Mouse (Mus musculus) heart, embryonic 15.5 days (tissue): ENCODE measurements around the gene Thnsl2. TPM values are rescaled to one million over a fixed set of nuclear protein-coding genes. Genes with fewer than 3 reads are reported as not detected.

ENCODE experiments used
- ATAC-seq: fragments of 200-750 bp; cut with Nextera tagmentation; replicated peaks from 2 replicates; pipeline ENCODE4 v1.8.0; 2017; ENCODE audit warnings: low read depth, moderate TSS enrichment; ENCODE audit not compliant: insufficient number of reproducible peaks, insufficient read depth, low FRiP score
- H3K27ac ChIP-seq: fragments of 300-500 bp; sonication (generic); 2 replicates; pipeline ENCODE4 v1.5.1; 2015; ENCODE audit warnings: mild to moderate bottlenecking, inconsistent platforms
- H3K27me3 ChIP-seq: fragments of 300-500 bp; sonication (generic); 2 replicates; pipeline ENCODE4 v1.6.1; 2015; ENCODE audit warnings: inconsistent platforms
- H3K36me3 ChIP-seq: fragments of 300-500 bp; sonication (generic); 2 replicates; pipeline ENCODE4 v1.6.1; 2015; ENCODE audit warnings: mild to moderate bottlenecking, inconsistent platforms
- H3K4me1 ChIP-seq: fragments of 300-500 bp; sonication (generic); replicated peaks from 2 replicates; pipeline ENCODE4 v1.6.1; 2015; ENCODE audit warnings: inconsistent platforms
- H3K4me2 ChIP-seq: fragments of 300-500 bp; sonication (generic); 2 replicates; pipeline ENCODE4 v1.6.1; 2015; ENCODE audit warnings: inconsistent platforms, mild to moderate bottlenecking, moderate library complexity
- H3K4me3 ChIP-seq: fragments of 300-500 bp; sonication (generic); 2 replicates; pipeline ENCODE4 v1.5.1; 2015; ENCODE audit warnings: mild to moderate bottlenecking, inconsistent platforms
- H3K9ac ChIP-seq: fragments of 300-500 bp; sonication (generic); 2 replicates; pipeline ENCODE4 v1.6.1; 2015; ENCODE audit warnings: mild to moderate bottlenecking, inconsistent platforms
- H3K9me3 ChIP-seq: fragments of 300-500 bp; sonication (generic); replicated peaks from 2 replicates; pipeline ENCODE4 v1.6.1; 2016; ENCODE audit warnings: inconsistent platforms
- WGBS: fragments of 180-500 bp; shearing (Covaris S2); methylation state at CpG from one replicate; pipeline ENCODE4 v1.1.7; 2015; ENCODE audit warnings: mixed read lengths; 5-methylcytosine and 5-hydroxymethylcytosine counted together
- polyA plus RNA-seq: library from polyadenylated mRNA; unstranded; fragments of >200 nt; fragmentation: Nextera tagmentation; extraction: Ambion mirVana; gene quantifications from 2 replicates; pipeline ENCODE4 v1.2.1, GENCODE M21; 2015

Gene Thnsl2
- 4.2 and 6.9 TPM in 2 replicates for polyA plus RNA-seq

DNA sequence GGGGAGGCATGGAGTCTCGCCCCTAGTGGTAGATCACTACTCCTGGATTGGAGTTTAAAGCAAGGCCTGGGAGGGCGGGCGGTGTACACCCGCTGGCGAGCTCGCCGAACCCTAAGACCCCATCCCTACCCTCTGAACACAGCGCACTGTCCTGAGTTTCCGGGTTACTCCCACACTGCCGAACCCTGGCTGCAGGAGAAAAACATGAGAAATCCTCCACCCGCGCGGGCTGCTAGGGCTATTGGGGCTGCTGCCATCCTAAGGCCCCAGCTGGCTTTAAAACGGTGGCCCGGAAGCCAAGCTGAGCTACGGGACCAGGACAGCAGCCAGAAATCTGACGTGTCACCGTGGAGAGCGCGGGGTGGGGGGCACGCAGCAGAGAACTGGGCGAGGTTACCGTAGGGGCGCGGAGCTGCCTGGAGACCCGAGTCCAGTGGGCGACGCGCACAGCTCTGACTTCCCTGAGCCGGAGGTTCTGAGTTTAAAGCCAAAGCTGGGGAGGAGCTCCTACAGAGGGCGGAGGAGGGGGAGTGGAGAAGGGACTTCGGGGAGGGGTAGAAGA lies at the start of gene Thnsl2:
Gene Thnsl2 (minus strand): TSS at position 546 of the 562 bp plus-strand sequence.
- WGBS: under 1% methylated on average over 32 of the region's 32 CpGs
- H3K36me3 ChIP-seq: no peaks in the 10 kb centered on the region
- peak; percentile 85 for ATAC-seq

DNA sequence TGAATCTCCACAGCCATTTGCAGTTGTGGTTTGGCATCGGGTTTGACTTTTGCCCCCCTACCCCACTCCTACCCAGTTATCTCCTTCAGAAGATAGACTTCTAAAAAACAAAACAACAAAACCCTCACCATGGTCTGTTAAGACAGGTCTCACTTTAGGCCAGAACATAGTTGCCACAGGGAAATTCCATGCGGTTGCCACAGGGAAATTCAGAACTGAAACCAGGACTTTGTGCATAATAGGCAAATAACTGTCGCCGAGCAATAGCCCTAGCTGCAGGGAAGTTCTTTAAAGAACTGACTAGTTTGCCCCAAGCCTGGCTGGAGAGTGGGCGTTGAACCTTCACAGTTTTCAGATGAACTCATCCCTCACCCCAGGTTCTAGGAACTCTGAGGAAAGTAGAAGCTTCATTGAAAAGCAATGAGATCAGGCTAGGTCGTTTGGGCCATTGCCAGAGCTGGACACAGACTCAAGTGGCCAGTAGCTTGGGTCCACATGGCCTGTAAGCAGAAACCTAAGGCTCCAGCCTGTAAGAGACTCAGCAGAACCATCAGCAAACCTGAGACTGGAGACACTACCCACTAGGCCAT lies 49.0 kb upstream of the Thnsl2 start:
- 77% methylated on average over 6 of the region's 6 CpGs for WGBS
- Histone ChIP-seq H3K27ac (no peak overlapping the region), H3K4me1 (peaks cover 13% of the 10 kb centered on the region), H3K9ac (no peak overlapping the region), H3K27me3 (no peaks in the 10 kb centered on the region), H3K9me3 (no peaks in the 10 kb centered on the region), H3K4me2 (no peak overlapping the region), H3K36me3 (no peaks in the 10 kb centered on the region), H3K4me3 (no peak overlapping the region)
- ATAC-seq: no peak

More for the DNA sequence above, at the start of gene Thnsl2:
- peak within 1 kb of the TSS; percentile 69 for H3K9ac ChIP-seq
- H3K27ac ChIP-seq: peak within 1 kb of the TSS; percentile 65
- peak within 1 kb of the TSS; percentile 65 for H3K4me3 ChIP-seq
- peak within 1 kb of the TSS; percentile 90 for H3K4me2 ChIP-seq
- H3K9me3 ChIP-seq: no peaks in the 10 kb centered on the region
- no peaks in the 10 kb centered on the region for H3K27me3 ChIP-seq
- H3K4me1 ChIP-seq: peaks cover 6% of the 10 kb centered on the region

DNA sequence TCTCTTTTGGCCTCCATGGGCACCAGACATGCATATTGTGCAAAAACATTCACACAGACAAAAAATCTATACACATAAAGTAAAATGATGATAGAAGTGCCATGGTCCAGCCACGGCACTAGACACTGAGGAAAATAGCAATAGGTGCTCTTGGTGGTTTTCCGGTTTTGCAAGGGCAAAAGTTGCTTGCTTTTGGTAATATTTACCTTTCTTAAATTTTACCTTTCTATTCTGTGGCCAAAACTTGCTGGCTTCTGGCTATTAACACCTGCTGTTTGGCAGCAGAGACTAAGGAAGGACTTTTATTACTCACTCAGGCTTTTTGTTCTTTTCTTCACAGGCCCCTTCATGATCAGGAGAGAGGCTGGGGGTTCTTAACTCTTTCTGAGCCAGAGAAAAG lies 46.3 kb upstream of the Thnsl2 start:
- H3K27me3 ChIP-seq: no peaks in the 10 kb centered on the region
- 91% methylated on average over 2 of the region's 2 CpGs for WGBS

DNA sequence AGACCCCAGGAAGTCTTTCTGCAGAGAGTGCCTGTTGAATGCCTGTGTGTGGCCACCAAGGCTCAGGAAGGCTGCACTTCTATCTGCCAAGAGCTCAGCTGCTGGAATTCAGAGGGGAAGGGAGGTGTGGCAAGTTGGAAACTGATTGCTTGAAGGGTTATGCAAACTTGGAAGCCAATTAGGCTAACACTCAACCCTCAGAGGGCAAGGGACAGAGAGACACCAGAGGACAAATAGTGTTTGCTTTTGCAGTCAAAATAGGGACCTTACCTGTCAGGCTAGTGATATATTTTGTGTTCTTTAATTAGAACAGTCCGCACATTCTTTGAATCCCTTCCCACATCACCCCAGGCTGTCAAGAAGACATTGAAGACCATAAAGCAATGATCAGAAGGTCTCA lies 45.3 kb upstream of the Thnsl2 start:
- WGBS: 45% methylated on average over 1 of the region's 1 CpGs
- no peak for ATAC-seq

More for the DNA sequence above, 46.3 kb upstream of the Thnsl2 start:
- H3K4me2 ChIP-seq: no peak overlapping the region
- H3K4me1 ChIP-seq: peaks cover 3% of the 10 kb centered on the region; the same call in 1 of the 2 replicates
- H3K9me3 ChIP-seq: no peaks in the 10 kb centered on the region
- H3K4me3 ChIP-seq: no peak overlapping the region
- ATAC-seq: no peak
- no peak overlapping the region for H3K27ac ChIP-seq
- H3K9ac ChIP-seq: no peak overlapping the region
- no peaks in the 10 kb centered on the region for H3K36me3 ChIP-seq

DNA sequence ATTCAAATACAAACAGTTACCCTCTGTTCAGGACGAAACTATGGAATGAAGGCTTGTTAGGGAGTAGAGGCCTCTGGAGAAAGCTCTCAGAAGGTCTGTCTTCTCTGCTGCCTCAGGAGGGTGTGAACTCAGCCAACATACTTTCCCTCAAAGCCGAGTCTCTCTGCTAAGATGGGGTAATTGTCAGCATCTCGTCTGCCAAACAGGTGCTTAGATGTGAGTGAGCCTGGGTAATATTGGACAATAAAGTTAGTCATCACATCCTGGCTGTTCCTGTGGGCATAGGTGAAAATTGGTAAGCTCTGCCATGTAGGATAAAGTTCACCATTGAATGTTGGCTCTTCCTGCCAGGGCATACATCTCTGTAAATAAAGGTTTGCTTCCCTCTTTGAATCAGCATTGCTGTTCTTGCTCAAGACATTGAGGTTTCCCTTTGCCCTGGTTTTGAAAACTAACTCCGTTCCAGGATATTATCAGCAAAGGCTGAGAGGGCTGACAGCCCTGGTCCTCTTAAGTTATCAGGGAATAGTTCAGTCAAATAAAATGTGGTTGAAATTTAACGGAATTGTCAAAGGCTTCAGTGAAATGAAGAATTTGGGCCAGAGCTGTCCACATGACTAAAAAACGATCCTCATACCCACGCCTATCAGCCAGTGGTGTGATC lies 40.8 kb upstream of the Thnsl2 start:
- H3K4me1 ChIP-seq: peaks cover 3% of the 10 kb centered on the region; the same call in 1 of the 2 replicates
- H3K36me3 ChIP-seq: no peaks in the 10 kb centered on the region
- no peak overlapping the region for H3K4me3 ChIP-seq
- no peaks in the 10 kb centered on the region for H3K27me3 ChIP-seq
- H3K27ac ChIP-seq: no peak overlapping the region
- no peak overlapping the region for H3K4me2 ChIP-seq
- no peak for ATAC-seq
- H3K9ac ChIP-seq: no peak overlapping the region
- no peaks in the 10 kb centered on the region for H3K9me3 ChIP-seq
- WGBS: 58% methylated on average over 7 of the region's 7 CpGs

More for the DNA sequence above, 45.3 kb upstream of the Thnsl2 start:
- Histone ChIP-seq H3K4me2 (no peak overlapping the region), H3K36me3 (no peaks in the 10 kb centered on the region), H3K9ac (no peak overlapping the region), H3K27me3 (no peaks in the 10 kb centered on the region), H3K4me1 (peaks cover 3% of the 10 kb centered on the region; the same call in 1 of the 2 replicates), H3K9me3 (no peaks in the 10 kb centered on the region), H3K4me3 (no peak overlapping the region), H3K27ac (no peak overlapping the region)

DNA sequence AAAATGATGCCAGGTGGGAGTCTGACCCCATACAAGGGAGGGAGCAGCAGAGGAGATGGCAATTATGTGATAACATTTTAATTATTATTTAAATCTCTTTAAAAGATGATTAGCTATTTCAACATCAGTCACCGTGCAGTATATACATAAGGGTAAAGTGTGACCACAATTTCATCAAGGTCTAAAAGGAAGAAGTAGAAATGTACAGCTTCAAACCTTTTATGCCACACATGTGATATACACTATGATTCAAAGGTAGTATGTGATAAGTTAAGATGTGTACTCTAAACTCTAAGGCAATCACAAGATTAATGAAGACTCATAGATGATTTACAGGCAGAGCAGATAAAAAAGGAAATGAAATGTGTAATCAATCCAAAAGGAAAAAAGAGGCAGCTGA lies 36.4 kb upstream of the Thnsl2 start:
- H3K9ac ChIP-seq: no peak overlapping the region
- no peak overlapping the region for H3K4me2 ChIP-seq
- H3K27me3 ChIP-seq: no peaks in the 10 kb centered on the region
- no peak for ATAC-seq
- no peaks in the 10 kb centered on the region for H3K9me3 ChIP-seq
- no peak overlapping the region for H3K27ac ChIP-seq
- no peak overlapping the region for H3K4me3 ChIP-seq
- H3K4me1 ChIP-seq: no peaks in the 10 kb centered on the region
- 82% methylated on average over 1 of the region's 1 CpGs for WGBS
- no peaks in the 10 kb centered on the region for H3K36me3 ChIP-seq

DNA sequence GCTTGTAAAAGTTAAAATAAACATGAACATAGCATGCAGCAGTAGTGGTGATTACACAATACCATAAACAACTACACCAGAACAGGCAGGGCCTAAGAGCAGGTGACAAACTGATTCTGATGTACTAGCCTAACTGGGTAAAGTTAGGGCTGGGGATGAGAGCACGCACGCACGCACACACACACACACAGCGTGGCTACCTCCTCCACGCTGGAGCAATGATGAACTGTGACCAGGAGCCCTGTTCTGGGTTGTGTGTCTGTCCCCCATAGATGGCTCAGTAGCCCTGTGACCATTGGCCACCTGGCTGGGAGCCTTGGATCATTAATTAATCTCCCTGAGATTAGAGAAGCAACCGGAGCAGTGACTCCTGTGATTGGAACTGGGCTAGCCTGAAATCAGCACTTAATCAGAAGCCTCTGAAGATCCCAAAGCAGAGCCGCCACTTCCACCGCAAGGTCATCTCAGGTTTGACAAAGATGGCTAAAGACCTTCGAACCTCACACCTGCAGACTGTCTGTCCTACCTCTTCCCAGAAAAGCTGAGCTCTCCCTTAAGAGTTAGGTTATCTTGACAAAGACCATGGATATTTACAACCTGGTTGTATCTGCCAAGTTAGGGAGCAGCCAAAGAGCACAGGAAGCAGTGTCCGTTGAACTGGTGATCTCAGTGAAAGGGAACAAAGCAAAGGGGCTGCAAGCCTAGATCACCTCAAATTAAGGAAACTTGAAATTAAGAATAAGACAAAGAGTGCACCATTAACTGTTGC lies 28.8 kb upstream of the Thnsl2 start:
- Histone ChIP-seq H3K27ac (no peak overlapping the region), H3K9me3 (no peaks in the 10 kb centered on the region), H3K9ac (no peak overlapping the region), H3K4me2 (no peak overlapping the region), H3K4me3 (no peak overlapping the region), H3K27me3 (no peaks in the 10 kb centered on the region), H3K36me3 (no peaks in the 10 kb centered on the region), H3K4me1 (no peaks in the 10 kb centered on the region)
- ATAC-seq: no peak
- 80% methylated on average over 10 of the region's 10 CpGs for WGBS

DNA sequence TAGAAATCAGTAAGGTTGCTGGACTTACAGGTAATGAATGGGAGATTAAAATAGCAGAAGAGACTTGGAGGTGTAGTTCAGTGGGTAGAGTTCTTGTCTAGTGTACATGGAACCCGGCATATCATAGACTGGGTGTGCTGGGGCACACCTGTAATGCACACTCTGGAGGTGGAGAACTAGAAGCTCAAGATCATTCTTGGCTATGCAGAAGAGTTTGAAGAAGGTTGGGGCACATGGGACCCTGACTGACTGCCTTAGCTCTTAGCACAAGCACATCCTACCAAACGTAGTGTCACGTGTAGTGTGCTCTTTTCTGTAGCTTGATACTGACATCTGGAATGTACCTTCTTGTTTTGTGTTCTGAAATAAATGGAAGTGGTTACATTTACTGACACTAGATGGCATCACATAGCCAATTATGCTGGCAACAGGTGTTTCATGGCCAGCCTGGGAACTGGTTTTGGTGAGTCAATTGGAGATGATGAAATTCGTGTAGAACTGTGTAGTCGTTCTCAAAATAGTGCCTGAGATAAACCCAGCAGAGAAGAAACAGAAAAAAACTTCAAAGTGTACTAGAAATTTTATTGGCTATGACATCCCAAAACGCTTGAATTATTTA lies 22.4 kb upstream of the Thnsl2 start:
- 24% methylated on average over 6 of the region's 6 CpGs for WGBS
- Histone ChIP-seq H3K36me3 (no peaks in the 10 kb centered on the region), H3K27ac (no peak overlapping the region), H3K4me1 (0 out of 2 replicates have a peak, but pooled peaks cover 2% of the 10 kb centered on the region), H3K9ac (no peak overlapping the region), H3K9me3 (no peaks in the 10 kb centered on the region), H3K4me2 (no peak overlapping the region), H3K27me3 (no peaks in the 10 kb centered on the region), H3K4me3 (no peak overlapping the region)
- no peak for ATAC-seq

DNA sequence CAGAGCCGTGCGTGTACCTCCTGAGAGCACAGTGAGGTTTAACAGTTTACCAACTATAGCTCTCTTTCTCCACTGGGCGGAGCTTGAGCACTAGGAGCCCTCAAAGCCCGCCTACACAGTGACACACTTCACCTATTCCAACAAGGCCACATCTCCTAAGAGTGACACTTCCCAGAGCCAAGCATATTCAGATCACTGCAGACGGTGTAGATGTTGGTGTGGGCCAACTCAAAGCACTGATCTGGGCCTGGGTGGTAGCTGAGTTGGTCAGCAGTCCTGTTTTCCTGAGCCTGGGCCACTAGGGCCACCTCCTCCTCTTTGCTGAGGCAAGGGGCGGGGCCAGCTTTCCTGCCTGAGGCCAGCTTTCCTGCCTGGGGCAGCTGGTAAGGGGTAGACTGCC lies 20.2 kb upstream of the Thnsl2 start:
- Histone ChIP-seq H3K9ac (no peak overlapping the region), H3K27ac (no peak overlapping the region), H3K4me2 (no peak overlapping the region), H3K27me3 (no peaks in the 10 kb centered on the region), H3K4me1 (0 out of 2 replicates have a peak, but pooled peaks cover 2% of the 10 kb centered on the region), H3K36me3 (no peaks in the 10 kb centered on the region), H3K9me3 (no peaks in the 10 kb centered on the region), H3K4me3 (no peak overlapping the region)
- 39% methylated on average over 6 of the region's 6 CpGs for WGBS
- 0 out of 2 replicates have a peak, but pooled peaks have one; percentile 35 for ATAC-seq

DNA sequence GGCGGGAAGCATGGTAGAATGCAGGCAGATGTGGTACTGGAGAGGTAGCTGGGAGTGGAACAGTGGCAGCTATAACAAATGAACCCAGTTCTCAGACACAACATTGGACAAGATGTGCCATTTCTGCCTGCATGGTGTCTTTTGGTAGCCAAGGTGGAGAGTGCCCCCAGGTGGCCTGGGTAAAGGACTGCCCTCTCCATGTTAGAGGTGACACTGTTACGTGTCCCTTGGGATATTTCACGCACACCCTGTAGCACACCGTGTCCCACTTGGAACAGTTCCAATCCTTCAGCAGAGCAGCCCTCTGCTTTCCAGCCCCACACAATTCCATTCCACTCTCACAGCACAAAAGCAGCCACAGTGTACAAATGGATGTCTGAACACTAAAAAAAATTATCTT lies 18.0 kb upstream of the Thnsl2 start:
- no peaks in the 10 kb centered on the region for H3K36me3 ChIP-seq

DNA sequence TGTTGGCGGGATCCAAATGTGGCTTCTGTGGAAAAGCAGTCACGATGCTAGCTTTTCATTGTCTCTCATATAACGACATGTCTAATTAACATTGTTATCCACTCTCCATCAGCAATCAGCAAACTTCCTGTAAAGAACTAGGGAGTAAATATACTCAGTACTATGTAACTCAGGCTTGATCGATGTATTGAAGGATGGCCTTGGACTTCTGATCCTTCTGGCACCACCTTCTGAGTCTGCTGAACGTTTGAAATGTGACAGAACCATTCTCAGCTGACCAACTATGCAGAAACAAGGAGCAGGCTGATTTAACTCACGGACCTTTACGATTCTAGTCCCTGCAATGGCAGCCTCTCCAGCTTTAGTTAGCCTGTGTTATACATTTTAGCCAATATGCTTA lies 17.1 kb upstream of the Thnsl2 start:
- 0 out of 2 replicates have a peak, but pooled peaks cover 2% of the 10 kb centered on the region for H3K4me1 ChIP-seq
- H3K9me3 ChIP-seq: no peaks in the 10 kb centered on the region
- no peak overlapping the region for H3K4me2 ChIP-seq
- no peak overlapping the region for H3K9ac ChIP-seq
- H3K36me3 ChIP-seq: no peaks in the 10 kb centered on the region
- H3K4me3 ChIP-seq: no peak overlapping the region
- no peaks in the 10 kb centered on the region for H3K27me3 ChIP-seq
- H3K27ac ChIP-seq: no peak overlapping the region
- WGBS: 73% methylated on average over 7 of the region's 7 CpGs
- ATAC-seq: no peak

More for the DNA sequence above, 18.0 kb upstream of the Thnsl2 start:
- Histone ChIP-seq H3K4me3 (no peak overlapping the region), H3K27ac (no peak overlapping the region), H3K4me2 (no peak overlapping the region), H3K9me3 (no peaks in the 10 kb centered on the region), H3K4me1 (0 out of 2 replicates have a peak, but pooled peaks cover 2% of the 10 kb centered on the region), H3K9ac (no peak overlapping the region), H3K27me3 (no peaks in the 10 kb centered on the region)
- ATAC-seq: 0 out of 2 replicates have a peak, but pooled peaks have one; percentile 62
- WGBS: 50% methylated on average over 4 of the region's 4 CpGs
